Mouse (Mus musculus) ES-Bruce4 (cell line): ENCODE measurements around the gene Prr13. TPM values are rescaled to one million over a fixed set of nuclear protein-coding genes. Genes with fewer than 3 reads are reported as not detected.

Source experiments
- H3K27ac ChIP-seq: 2 replicates; pipeline ENCODE4 v1.5.1; 2012; ENCODE audit warnings: low read length, inconsistent platforms; ENCODE audit not compliant: insufficient read depth
- H3K27me3 ChIP-seq: 2 replicates; pipeline ENCODE4 v1.6.1; 2012; ENCODE audit warnings: mild to moderate bottlenecking, low read length, inconsistent platforms; ENCODE audit not compliant: control insufficient read depth, poor library complexity, insufficient read depth, severe bottlenecking
- H3K36me3 ChIP-seq: 2 replicates; pipeline ENCODE4 v1.6.1; 2012; ENCODE audit warnings: inconsistent platforms, mild to moderate bottlenecking, low read length, moderate library complexity; ENCODE audit not compliant: control insufficient read depth, poor library complexity, insufficient read depth, severe bottlenecking
- H3K4me1 ChIP-seq: one replicate; pipeline ENCODE4 v1.8.1; 2011; ENCODE audit warnings: low read length; ENCODE audit not compliant: control insufficient read depth, insufficient read depth
- H3K4me3 ChIP-seq: 2 replicates; pipeline ENCODE4 v1.5.1; 2011; ENCODE audit warnings: low read depth, mild to moderate bottlenecking, low read length
- H3K9ac ChIP-seq: 2 replicates; pipeline ENCODE4 v1.6.1; 2012; ENCODE audit warnings: low read depth, mild to moderate bottlenecking, inconsistent platforms; ENCODE audit not compliant: poor library complexity, severe bottlenecking
- H3K9me3 ChIP-seq: replicated peaks from 2 replicates; pipeline ENCODE4 v1.6.1; 2012; ENCODE audit warnings: mild to moderate bottlenecking, low read length, inconsistent platforms; ENCODE audit not compliant: control insufficient read depth, poor library complexity, insufficient read depth, severe bottlenecking
- CTCF ChIP-seq: IDR thresholded peaks from one replicate; pipeline ENCODE4 v1.8.1; 2011; ENCODE audit warnings: low read depth, low read length
- EP300 ChIP-seq: IDR thresholded peaks from 2 replicates; pipeline ENCODE4 v1.6.1; 2011; ENCODE audit warnings: low read depth, low read length; ENCODE audit not compliant: insufficient read depth
- POLR2A ChIP-seq: IDR thresholded peaks from one replicate; pipeline ENCODE4 v1.8.1; 2011; ENCODE audit warnings: low read length; ENCODE audit not compliant: insufficient read depth
- polyA plus RNA-seq: library from polyadenylated mRNA; stranded (reverse); fragments of >200 nt; gene quantifications from 2 replicates; pipeline ENCODE4 v1.2.4, GENCODE M21; 2011; ENCODE audit warnings: low read depth; ENCODE audit not compliant: missing spikeins, insufficient read depth, insufficient read length

The Prr13 gene
- polyA plus RNA-seq, 1 experiment, result 49.7 TPM

GRCm38 (mm10) chr15:102506464-102506830 is 47.6 kb downstream of the Prr13 start:
- Histone ChIP-seq H3K27me3 (no peaks in the 10 kb centered on the region), H3K27ac (no peak overlapping the region), H3K4me1 (peaks cover 2% of the 10 kb centered on the region), H3K36me3 (peaks cover 31% of the 10 kb centered on the region), H3K9me3 (no peaks in the 10 kb centered on the region), H3K4me3 (no peak overlapping the region), H3K9ac (no peak overlapping the region)
- no peak for TF ChIP-seq EP300
- TF ChIP-seq CTCF, result no peak

GRCm38 (mm10) chr15:102506864-102507263 is 48.0 kb downstream of the Prr13 start:
- H3K4me1 ChIP-seq, result peaks cover 3% of the 10 kb centered on the region
- TF ChIP-seq CTCF, result no peak
- TF ChIP-seq EP300, result no peak
- TF ChIP-seq POLR2A, result no peak
- peaks cover 27% of the 10 kb centered on the region for H3K36me3 ChIP-seq
- no peak overlapping the region for H3K27ac ChIP-seq
- no peaks in the 10 kb centered on the region for H3K27me3 ChIP-seq
- no peak overlapping the region for H3K9ac ChIP-seq
- no peak overlapping the region for H3K4me3 ChIP-seq
- H3K9me3 ChIP-seq, result no peaks in the 10 kb centered on the region

DNA sequence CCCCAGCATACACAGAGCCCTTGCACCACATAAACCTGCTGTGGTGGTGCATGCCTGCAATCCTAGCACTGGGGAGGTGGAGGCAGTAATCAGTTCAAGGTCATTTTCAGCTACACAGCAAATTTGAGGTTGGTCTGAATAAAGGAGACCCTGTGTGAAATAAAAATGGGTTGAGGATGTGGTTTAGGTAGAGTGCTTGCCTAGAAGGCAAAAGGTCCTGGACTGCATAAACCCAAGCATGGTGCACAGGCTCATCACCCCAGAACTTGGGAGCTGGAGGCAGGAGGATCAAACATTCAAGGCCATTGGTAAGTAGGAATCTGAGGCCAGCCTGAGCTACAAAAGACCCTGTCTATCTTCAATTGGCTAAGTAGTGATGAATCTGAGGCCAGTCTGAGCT is 48.7 kb downstream of the Prr13 start:
- TF ChIP-seq EP300 (no peak), CTCF (no peak), POLR2A (no peak)
- Histone ChIP-seq H3K27ac (no peak overlapping the region), H3K9me3 (no peaks in the 10 kb centered on the region), H3K4me3 (no peak overlapping the region), H3K4me1 (peaks cover 6% of the 10 kb centered on the region), H3K27me3 (no peaks in the 10 kb centered on the region), H3K9ac (no peak overlapping the region), H3K36me3 (peaks cover 20% of the 10 kb centered on the region)

DNA sequence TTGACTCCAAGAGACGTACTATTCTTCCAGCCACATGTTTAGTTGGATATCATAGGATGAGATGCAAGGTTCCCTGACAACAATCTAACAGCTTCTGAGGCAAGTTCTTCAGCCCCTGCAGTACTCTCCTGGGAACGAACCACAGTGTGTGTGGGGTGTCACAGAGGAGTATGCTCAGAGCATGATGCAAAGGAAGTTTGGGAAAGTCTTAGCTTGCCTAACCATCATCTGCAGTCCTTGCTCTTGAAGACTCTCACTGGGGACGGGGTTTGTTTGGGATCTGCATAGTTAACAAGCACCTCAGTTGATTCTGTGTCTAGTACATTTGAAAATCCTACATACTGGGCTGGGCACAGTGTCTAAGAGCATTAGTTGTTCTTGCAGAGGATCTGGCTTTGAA is 49.5 kb downstream of the Prr13 start:
- TF ChIP-seq POLR2A, result no peak
- no peak for TF ChIP-seq CTCF
- TF ChIP-seq EP300, result no peak
- Histone ChIP-seq H3K27me3 (no peaks in the 10 kb centered on the region), H3K4me1 (peaks cover 6% of the 10 kb centered on the region), H3K27ac (no peak overlapping the region), H3K9me3 (no peaks in the 10 kb centered on the region), H3K9ac (no peak overlapping the region), H3K4me3 (no peak overlapping the region), H3K36me3 (peaks cover 12% of the 10 kb centered on the region)

GRCm38 (mm10) chr15:102510110-102510509 is 51.3 kb downstream of the Prr13 start:
- no peak for TF ChIP-seq CTCF
- TF ChIP-seq EP300, result no peak
- no peak for TF ChIP-seq POLR2A
- H3K4me1 ChIP-seq, result peaks cover 5% of the 10 kb centered on the region

DNA sequence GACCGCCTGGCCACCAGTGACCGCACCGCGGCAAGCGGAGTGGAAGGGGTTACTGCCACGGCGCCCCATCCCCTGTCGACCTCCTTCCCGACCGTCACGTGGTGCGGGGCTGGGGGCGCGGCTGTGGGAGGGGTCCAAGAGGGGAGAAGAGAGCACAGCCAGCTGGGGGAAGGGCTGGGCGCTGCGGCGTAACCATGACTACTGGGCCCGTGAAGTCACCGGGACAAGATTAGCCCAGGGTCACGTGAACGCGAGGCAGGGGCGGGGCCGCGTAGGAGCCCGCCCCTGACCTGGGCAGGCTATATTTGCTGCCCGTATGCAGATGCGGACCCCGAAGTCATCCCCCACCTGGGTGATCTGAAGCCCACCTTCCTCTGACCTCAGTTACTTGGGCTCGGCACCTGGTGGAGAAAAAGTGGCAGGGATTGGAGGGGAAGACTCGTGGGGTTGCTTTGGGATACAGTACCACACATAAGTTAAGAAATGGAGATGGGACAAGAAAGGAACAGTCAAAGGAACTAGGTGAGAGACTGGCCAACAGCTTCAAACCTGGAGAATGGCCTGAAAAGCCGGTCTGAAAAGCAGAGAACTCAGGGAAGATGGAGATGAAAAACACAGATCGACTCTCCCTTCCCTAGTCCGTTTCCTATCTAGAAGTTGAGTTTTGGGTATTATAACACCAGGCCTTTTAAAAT is 51.9 kb downstream of the Prr13 start:
- TF ChIP-seq POLR2A (peak; percentile 43), CTCF (no peak)
- H3K9ac ChIP-seq, result peak overlapping the region; percentile 50
- peak overlapping the region; percentile 12; the same call in 1 of the 2 replicates for H3K27ac ChIP-seq
- H3K4me3 ChIP-seq, result peak overlapping the region; percentile 76
- no peaks in the 10 kb centered on the region; the same call in 1 of the 2 replicates for H3K36me3 ChIP-seq
- H3K9me3 ChIP-seq, result no peaks in the 10 kb centered on the region
- no peaks in the 10 kb centered on the region for H3K27me3 ChIP-seq
- H3K4me1 ChIP-seq, result peaks cover 6% of the 10 kb centered on the region

More at GRCm38 (mm10) chr15:102510110-102510509, 51.3 kb downstream of the Prr13 start:
- no peaks in the 10 kb centered on the region for H3K27me3 ChIP-seq
- H3K27ac ChIP-seq, result 0 out of 2 replicates have a peak overlapping the region, but pooled peaks have one; percentile 31
- H3K36me3 ChIP-seq, result no peaks in the 10 kb centered on the region; the same call in 1 of the 2 replicates
- peak overlapping the region; percentile 76 for H3K4me3 ChIP-seq
- peak overlapping the region; percentile 50 for H3K9ac ChIP-seq
- H3K9me3 ChIP-seq, result no peaks in the 10 kb centered on the region
